Mouse (Mus musculus) testis, adult 2 months (tissue): ENCODE measurements around the gene Cog1. TPM values are rescaled to one million over a fixed set of nuclear protein-coding genes. Genes with fewer than 3 reads are reported as not detected.

Experiments
- H3K27ac ChIP-seq: fragments of 200-500 bp; 2 replicates; pipeline ENCODE4 v1.5.1; 2012; ENCODE audit warnings: low read depth, low read length; ENCODE audit not compliant: control insufficient read depth, insufficient read depth
- H3K27me3 ChIP-seq: fragments of 200-500 bp; 2 replicates; pipeline ENCODE4 v1.6.1; 2012; ENCODE audit warnings: mild to moderate bottlenecking, low read length, moderate library complexity; ENCODE audit not compliant: control insufficient read depth, insufficient read depth
- H3K36me3 ChIP-seq: fragments of 200-500 bp; 2 replicates; pipeline ENCODE4 v1.6.1; 2012; ENCODE audit warnings: mild to moderate bottlenecking, low read length; ENCODE audit not compliant: control insufficient read depth, insufficient read depth
- H3K4me1 ChIP-seq: fragments of 200-500 bp; 2 replicates; pipeline ENCODE4 v1.6.1; 2012; ENCODE audit warnings: low read length; ENCODE audit not compliant: control insufficient read depth, insufficient read depth
- H3K4me3 ChIP-seq: fragments of 200-500 bp; 2 replicates; pipeline ENCODE4 v1.5.1; 2012; ENCODE audit warnings: low read depth, mild to moderate bottlenecking, low read length, moderate library complexity, mixed read lengths; ENCODE audit not compliant: control insufficient read depth
- CTCF ChIP-seq: fragments of 200-500 bp; IDR thresholded peaks from 2 replicates; pipeline ENCODE4 v1.5.1; 2012; ENCODE audit warnings: low read depth, mild to moderate bottlenecking, inconsistent platforms, low read length, moderate library complexity; ENCODE audit not compliant: control insufficient read depth, insufficient read depth, insufficient replicate concordance
- POLR2A ChIP-seq: fragments of 200-500 bp; IDR thresholded peaks from 2 replicates; pipeline ENCODE4 v1.6.1; 2012; ENCODE audit warnings: low read depth, mild to moderate bottlenecking, inconsistent platforms, low read length, moderate library complexity; ENCODE audit not compliant: control insufficient read depth
- polyA plus RNA-seq: library from polyadenylated mRNA; depleted of rRNA; stranded (reverse); fragments of >200 nt; gene quantifications from 2 replicates; pipeline ENCODE4 v1.2.3, GENCODE M21; 2012

Cog1 gene
- polyA plus RNA-seq, 1 experiment: 50.2 TPM

- H3K4me1 ChIP-seq: peaks cover 5% of the 10 kb centered on the region
- H3K4me3 ChIP-seq: peak overlapping the region; percentile 82
- no peaks in the 10 kb centered on the region for H3K36me3 ChIP-seq
- TF ChIP-seq CTCF: no peak
- TF ChIP-seq POLR2A: no peak
- no peak overlapping the region for H3K27ac ChIP-seq
- H3K27me3 ChIP-seq: no peaks in the 10 kb centered on the region
These were observed 41.5 kb downstream of the Cog1 start for GRCm38 (mm10) chr11:113690506-113690905.

DNA sequence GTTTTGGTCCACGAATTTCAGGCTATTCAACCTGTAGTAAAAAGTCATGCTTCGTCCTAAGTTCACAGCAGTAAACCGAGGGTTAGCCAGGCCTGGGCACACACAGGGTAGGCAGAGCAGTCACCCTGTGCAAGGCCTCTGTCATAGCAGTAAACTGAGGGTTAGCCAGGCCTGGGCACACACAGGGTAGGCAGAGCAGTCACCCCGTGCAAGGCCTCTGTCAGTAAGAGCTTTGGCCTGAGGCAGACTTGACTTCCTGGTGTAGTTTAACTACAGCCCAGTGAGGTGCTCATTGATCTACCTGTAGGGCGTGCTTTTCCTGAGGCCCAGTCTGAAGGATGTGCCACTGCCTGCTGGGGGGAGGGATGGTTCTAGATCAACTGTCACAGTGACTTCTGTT, 42.3 kb downstream of the Cog1 start:
- Histone ChIP-seq H3K4me3 (peak overlapping the region; percentile 57), H3K4me1 (peaks cover 5% of the 10 kb centered on the region), H3K27ac (no peak overlapping the region), H3K27me3 (no peaks in the 10 kb centered on the region), H3K36me3 (no peaks in the 10 kb centered on the region)
- TF ChIP-seq CTCF: no peak
- TF ChIP-seq POLR2A: no peak

- Histone ChIP-seq H3K4me3 (no peak overlapping the region), H3K4me1 (peaks cover 5% of the 10 kb centered on the region), H3K36me3 (no peaks in the 10 kb centered on the region), H3K27me3 (no peaks in the 10 kb centered on the region), H3K27ac (no peak overlapping the region)
- no peak for TF ChIP-seq CTCF
- TF ChIP-seq POLR2A: no peak
These were observed 42.9 kb downstream of the Cog1 start for GRCm38 (mm10) chr11:113691851-113692250.

DNA sequence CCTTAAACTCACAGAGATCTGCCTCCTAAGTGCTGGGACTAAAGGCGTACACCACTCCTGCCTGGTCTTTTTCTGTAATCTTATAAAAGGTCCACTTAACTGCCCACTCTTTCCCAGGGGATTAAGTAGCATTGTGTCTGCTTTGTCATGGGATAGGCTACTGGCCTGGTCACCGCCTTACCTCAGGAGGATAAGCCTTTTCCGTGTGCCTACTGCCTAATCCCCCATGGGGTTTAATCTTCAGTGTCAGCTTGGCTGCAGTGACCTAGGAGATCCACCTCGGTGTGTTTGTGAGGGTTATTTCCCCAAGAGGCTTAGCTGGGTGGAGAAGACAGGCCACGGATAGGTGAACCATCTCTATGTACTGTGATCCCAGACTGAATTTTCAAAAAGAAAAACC, 48.6 kb downstream of the Cog1 start:
- H3K4me3 ChIP-seq: no peak overlapping the region
- no peaks in the 10 kb centered on the region for H3K27me3 ChIP-seq
- H3K4me1 ChIP-seq: no peaks in the 10 kb centered on the region
- TF ChIP-seq CTCF (no peak), POLR2A (no peak)
- H3K27ac ChIP-seq: no peak overlapping the region
- H3K36me3 ChIP-seq: no peaks in the 10 kb centered on the region

DNA sequence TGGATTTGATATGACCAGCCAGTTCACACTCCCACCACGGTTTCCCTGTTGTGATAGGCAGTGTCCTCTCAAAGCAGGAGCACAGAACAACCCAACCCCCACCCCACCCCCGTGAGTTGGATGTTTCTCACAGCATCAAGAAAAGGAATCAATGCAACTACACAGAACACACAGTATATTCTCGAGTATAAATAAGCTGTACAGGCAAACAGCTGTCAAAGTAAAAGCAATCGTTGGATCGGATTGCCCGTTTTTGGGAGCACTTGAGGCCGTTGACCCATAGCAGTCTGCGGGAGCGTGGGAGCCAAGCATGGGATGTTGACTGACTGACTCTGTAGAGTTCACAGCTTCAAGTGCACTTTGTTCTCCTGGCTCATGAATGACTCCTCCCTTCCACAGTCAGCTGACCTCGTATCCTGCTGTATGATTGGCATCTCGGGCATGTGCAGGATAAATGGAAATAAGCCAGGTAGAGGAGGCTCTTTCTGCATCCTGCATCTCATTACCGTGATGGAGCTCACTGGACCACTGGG, 49.1 kb downstream of the Cog1 start:
- H3K36me3 ChIP-seq: no peaks in the 10 kb centered on the region
- TF ChIP-seq CTCF (no peak), POLR2A (no peak)
- no peaks in the 10 kb centered on the region for H3K27me3 ChIP-seq
- H3K4me3 ChIP-seq: no peak overlapping the region
- no peaks in the 10 kb centered on the region for H3K4me1 ChIP-seq
- H3K27ac ChIP-seq: no peak overlapping the region

DNA sequence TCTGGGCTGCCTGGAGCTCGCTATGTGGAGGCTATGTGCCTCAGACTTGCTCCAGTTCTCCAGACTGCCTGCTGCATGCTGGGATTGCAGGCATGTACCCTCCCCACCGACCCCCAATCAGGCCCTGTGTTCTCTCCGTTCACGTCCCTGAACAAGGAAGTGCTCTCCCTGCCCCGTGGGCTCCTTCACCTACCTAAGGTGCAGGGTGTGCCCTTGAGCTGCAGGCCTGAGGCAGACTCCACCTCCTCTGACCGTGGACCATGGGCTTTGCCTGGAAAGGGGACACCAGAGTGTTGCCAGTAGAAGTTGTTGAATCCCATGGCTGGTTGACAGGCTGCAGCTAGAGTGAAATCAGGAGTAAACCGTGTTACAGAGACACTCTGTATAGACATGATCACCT, 50.7 kb downstream of the Cog1 start:
- Histone ChIP-seq H3K27ac (no peak overlapping the region), H3K36me3 (no peaks in the 10 kb centered on the region)

GRCm38 (mm10) chr11:113703758-113704157, 54.8 kb downstream of the Cog1 start:
- H3K27me3 ChIP-seq: no peaks in the 10 kb centered on the region
- TF ChIP-seq POLR2A: no peak
- TF ChIP-seq CTCF: peak; percentile 98; the same call in 1 of the 2 replicates
- no peaks in the 10 kb centered on the region for H3K36me3 ChIP-seq
- no peak overlapping the region for H3K4me3 ChIP-seq
- peaks cover 2% of the 10 kb centered on the region; the same call in 1 of the 2 replicates for H3K4me1 ChIP-seq
- H3K27ac ChIP-seq: no peak overlapping the region

More for the DNA sequence above, 50.7 kb downstream of the Cog1 start:
- peaks cover 2% of the 10 kb centered on the region; the same call in 1 of the 2 replicates for H3K4me1 ChIP-seq
- TF ChIP-seq CTCF: no peak
- no peak for TF ChIP-seq POLR2A
- H3K4me3 ChIP-seq: no peak overlapping the region
- H3K27me3 ChIP-seq: no peaks in the 10 kb centered on the region
